Mouse (Mus musculus): ENCODE results near the gene Angptl1.

The Angptl1 gene

DNA sequence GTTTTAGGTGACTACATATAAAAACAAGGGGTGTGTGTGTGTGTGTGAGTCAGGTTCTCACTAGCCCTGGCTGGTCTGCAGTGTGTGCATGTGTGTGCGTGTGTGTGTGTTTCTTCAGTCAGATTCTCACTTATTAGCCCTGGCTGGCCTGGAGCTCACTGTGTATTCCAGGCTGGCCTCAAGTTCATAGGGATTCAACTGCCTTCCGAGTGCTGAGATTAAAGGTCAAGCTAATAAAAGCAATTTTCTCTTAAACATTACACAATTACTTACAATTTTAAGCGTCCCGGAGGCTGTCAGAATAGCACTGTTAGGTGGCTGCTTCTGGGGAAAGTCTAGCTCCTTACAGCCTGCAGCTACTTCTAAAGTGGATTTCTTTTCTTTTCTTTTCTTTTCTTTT, at the start of gene Angptl1:
Gene Angptl1, plus strand, starts transcription at position 386 of the 400 bp plus-strand sequence.
- peak; percentile 17 for DNase-seq

DNA sequence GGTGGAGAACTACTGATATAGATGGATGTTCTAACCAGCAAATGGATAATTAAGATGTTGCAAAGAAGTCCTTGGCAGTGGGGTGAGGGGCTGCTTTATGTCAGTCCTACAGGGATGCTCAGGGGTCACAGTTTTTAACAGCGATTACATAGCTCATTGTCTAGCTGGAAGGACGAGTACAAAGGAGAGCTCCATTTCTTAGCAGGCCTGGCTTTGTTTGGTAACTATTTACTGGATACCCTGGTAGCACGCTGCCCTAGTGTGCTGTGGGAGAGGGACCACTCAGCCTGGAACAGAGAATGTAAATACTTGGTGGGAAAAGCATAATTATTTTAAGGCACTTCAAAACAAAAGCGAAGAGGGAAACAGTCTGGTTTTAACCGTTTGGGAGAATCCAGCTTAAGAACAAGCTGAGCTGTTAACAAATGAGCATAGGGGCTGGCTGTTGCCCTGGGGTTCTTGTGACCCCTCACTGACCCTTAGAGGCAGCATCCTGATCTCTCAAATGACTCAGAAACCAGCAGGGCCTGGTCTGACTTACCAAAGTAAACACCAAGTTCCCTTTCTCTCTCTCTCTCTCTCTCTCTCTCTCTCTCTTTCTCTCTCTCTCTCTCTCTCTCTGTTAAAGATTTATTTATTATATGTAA, 48.4 kb upstream of the Angptl1 start:
- no peak for DNase-seq

DNA sequence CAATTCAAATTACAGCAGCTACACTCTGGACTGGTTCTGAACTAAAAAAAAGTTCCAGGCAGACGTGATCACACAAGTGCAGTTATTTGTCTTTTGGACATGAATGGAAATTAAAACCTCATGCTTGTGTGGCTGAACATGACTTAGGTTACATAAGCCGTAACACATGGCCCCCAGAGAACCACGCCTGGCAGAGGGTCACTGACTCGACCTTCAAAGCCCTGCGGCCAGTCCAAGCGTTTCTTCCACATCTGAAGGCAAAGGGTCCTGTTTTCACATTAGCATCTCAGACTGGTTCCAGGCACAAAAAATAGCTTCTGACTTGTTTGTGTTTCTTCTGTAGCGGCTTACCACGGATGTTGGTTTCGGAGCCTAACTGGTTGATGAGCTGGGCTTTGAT, 42.1 kb upstream of the Angptl1 start:
- DNase-seq, result no peak

DNA sequence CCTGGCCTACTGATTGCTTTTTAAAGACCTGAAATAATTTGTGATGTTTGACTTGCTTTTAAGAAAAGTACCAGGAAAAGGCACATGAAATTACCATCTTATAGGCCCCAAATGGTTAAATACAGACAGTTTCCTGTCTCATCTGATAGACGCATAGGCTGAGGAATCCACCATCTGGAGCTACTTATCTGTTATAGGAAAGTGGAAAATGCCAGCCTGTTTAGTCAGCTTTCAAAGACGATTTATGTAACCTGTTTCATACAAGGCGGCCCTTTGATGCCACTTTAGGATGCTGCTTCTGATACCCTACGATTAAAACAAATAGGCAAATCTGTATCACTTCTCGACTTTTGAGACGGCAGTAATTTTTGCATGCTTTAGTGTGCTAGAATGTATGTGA, 37.1 kb upstream of the Angptl1 start:
- no peak for DNase-seq

DNA sequence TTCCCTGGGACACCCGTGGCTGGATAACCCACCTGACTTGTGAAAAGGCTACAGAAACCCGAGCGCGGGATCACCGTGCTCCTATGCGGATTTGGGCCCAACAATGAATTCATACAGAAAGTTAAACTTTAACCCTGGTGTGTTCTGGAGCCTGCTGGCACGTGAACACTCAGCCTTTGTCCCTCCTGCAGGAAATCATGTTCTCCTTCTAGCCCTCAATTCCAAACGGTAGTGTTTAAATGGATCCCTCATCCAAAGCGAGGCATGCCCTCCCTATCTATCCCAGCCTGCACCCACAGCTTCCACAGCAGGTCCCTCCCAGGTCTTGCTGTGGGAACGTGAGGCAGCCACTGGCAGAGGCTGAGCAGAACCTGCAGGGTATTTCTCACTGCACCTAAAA, 30.0 kb upstream of the Angptl1 start:
- DNase-seq, result peak; percentile 58

DNA sequence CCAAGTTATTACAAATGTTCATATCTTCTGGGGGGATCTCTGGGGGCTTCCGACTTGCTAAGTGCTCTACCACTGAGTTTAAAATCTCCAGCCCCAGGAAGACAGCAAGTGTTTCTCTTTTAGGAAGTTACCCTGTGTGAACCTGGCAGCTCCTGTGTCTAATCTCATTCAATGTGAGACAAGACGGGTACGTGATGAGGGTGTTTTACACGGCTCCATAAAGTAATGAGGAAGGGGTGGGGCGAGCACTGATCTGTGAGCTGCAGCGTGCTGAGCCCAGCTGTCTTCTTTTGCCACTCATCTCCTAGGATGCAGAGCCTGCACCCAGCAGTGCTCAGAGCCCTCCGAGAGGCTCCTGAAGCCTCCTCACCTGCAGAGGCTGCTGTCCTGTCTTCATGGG, 26.4 kb upstream of the Angptl1 start:
- DNase-seq, result no peak

DNA sequence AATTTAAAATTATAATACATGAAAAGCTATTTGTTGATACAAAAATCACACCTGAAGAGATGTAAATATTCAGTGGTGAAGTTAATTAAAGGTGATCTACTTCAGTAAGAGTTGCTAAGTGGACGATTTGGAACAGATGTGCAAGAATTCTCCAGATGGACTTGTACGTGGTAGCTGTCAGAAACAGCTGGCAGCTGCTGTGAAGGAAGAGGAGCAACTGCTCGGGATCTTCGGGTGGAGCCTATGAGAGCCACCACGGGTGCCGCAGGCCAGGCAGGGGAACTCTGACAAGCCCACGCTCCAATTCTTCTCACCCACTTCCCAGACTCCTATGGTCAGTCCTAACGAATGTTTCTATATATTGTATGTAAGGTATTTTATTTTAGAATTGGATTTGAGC, 25.6 kb upstream of the Angptl1 start:
- DNase-seq, result no peak

DNA sequence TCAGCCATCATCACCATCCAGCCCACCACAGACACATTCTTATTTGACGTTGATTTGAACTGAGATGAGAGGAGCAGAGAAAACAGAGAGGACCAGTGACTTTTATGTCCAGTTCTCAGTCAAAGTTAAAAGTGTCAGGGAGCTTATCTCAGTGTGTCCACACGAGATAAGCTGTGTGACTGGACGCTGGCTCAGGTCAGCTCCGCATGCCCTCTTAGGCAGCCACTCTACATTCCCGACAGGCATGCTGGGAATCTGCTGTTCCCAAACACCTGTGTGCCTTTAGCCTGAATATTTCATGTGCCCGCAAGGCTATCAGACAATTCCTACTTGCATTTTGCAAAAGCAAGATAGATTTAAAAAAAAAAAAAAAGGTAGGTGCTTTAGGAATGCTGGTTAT, 24.9 kb upstream of the Angptl1 start:
- no peak for DNase-seq

DNA sequence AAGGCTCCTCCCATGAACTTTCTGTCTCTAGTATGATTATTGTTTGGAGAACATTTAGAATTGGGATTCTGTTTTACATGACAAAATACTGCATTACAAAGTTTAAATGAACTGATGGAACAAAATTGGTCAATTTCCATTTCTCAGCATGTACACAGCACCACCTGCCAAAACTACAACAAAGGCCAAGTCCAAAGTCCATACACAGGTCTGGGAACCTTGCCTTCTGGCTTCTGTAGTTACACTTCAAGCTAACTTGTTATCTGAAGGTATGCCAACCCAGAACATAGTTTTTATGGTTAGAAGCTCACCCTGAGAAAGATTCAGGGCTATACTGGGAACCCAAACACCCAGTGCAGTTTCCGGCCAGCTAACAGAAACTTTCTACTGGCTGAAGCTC, 19.1 kb upstream of the Angptl1 start:
- DNase-seq, result peak; percentile 18

DNA sequence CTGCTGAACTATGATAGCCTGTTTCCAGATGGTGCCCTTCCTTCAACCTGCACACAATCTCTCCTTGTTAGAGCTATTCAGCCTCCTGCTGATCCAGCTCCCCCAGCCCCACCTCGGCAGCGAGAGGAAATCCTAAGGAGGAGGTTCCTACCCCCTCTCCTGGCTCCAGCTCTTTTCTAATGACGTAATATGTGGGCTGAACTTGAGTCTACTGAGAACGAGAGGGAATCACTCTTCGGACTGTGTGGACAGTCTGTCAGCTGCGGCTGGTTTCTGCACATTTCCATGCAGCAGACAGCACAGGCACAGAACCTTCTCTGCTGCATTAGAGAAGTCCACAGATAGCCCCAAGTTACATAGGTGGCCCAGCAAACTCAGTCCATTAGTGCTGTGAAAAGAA, 333 bp downstream of the Angptl1 start:
- peak; percentile 58 for DNase-seq

DNA sequence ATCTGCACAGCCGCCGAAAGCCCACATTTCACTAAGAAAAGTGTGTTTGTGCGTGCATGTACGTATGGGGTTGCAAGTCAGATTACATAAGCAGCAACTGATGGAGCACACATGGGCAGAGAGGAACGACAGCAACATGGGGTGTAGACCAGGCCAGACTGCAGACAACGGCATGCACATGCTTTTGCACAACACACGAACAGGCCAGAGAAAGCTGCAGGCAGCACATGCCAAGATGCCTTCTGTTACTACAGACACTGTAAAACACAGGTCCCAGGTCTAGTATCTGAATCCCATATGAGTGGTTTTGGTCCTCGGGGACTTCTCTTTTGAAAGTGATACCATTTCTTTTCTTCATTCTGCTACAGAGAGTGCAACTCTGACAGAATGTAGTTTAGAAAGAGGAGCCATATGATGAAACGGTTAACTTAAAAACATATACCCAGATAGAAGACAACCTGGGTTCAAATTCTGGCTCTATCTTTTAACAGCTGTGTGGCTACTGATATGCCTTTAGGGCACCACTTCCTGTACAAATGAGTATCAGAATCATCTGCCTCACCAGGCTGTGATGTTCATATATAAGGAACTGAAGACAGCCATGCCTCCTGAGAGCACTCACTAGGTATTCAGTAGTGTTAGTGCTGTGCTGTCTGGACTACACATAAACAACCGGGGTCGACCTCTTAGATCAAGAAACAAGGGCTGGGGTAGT, 3.4 kb downstream of the Angptl1 start:
- DNase-seq, result no peak

DNA sequence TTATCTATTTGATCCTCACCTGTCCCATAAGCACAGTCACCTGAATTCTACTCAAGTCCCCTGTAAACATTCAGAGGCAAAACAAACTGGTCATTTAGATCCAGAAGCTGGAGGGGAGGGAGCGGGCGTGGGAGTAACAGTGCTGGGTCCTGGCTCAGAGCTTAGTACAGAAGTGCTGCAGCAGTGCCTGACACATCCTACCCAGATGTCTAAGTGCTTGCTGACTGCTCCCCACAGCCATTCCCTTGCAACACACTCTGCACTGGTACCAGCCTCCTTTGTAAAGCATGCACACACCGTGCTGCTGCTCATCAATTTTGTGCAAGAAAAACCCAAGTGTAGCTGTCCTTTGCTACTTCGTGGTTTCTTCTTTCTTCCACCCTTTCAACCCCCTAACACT, 8.7 kb downstream of the Angptl1 start:
- no peak for DNase-seq

DNA sequence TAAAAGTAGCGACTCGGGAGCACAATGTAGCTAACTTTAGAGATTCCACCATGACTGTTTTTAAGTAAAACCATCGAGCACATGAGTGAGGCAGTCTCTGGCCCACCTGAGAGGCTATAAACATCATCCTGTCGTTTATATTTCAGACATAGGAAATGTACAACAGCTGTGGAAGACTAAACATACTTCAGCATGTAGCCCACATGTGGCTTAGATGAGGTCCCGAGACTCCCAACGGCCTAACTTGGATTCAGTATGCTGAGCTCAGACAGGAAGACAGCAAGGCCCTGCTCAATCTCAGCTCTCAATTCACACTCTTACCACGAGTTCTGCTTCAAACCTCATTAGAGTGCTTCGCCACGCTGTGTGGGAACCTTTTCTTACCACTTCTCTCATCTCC, 14.0 kb downstream of the Angptl1 start:
- no peak for DNase-seq

DNA sequence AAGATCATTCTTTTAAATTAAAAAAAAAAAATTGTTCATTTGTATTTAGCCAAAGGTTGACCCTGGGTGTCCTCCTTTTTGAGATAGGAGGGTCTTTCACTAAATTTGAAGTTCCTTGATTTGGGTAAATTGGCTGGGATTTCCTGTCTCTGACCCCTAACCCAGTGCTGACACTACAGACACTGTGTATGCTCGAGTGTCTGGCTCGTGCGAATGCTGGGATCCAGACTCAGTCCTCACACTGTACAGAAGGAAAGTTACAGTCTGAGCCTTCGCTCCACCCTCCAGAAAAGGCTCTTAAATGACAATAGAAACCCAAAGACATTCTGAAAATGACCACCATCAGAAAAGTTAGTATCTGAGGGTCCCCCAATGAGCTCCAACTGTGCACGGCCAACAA, 14.5 kb downstream of the Angptl1 start:
- no peak for DNase-seq

DNA sequence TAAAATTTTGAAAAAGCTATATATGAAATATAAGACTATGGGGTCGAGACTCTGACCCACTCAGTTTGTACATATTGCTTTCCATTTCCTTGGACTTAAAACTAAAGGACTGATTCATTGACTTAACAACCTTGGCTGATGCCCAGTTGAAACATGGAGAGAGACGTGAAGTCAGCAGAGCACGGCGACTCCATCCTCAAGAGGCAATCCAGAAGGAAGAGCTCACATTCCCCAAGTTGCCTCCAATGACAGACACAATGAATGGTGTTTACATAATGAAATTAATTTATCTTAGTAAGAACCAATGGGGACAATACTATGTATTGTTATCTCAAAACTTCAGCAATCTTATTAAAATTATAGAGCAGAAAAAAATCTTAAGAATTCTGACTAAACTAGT, 16.2 kb downstream of the Angptl1 start:
- DNase-seq, result no peak

DNA sequence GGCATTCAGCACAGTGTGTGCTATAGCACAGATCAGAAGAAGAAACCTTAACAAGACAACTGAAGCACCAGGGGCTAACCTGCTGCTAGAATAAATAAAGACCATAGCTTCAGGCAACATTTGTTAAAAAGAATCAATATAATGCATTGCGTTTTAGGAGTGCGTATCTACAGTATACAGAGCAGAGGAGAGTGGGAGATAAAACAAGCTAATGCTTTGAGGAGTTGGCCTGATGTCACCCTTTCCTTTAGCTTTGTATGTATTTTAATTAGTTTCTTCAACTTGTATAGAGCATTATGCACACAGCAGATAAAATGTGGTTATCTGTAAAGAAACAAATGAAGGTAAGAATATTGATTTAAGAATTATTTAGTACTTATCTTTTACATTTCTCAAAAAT, 18.3 kb downstream of the Angptl1 start:
- no peak for DNase-seq

DNA sequence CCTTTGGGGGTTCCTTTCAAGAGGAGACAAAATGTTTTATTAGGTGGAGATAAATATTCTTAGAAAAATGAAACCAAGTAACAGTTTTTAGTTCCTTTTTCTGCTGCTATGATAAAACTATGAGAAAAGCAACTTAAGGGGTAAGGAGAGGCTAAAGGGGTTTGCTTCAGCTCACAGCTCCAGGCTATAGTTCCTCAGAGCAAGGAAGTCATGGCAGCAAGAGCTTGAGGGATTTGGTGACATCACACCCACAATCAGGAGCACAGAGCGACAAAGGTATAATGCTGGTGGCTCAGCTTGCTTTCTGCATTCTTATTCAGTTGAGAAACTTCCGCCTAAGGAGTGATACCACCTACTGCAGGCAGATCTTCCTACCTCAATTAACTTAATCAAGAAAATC, 20.8 kb downstream of the Angptl1 start:
- DNase-seq, result no peak

DNA sequence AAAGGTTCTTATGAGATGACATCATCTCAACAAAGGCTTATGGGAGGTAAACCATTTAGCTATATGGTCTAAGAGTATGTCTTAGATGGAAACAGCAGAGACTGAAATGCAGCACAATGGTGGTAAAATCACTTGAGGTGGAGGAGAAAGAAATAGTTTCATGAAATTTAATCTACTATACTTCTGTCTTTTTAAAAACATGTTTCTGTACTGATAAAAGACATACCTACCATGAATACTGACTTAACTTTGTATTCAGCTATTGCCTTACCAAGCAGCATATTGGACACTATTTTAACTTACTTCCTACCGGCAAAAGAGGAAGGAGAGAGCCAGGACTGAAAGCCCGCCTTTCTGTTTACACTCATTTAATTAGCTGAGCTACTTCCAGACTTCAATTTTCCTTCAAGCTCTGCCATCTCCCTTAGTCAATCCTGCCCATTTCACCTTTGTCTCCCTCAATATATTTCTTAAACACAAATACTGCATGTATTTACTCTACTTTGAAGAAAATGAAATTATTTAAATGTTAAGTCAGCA, 21.4 kb downstream of the Angptl1 start:
- DNase-seq, result no peak

DNA sequence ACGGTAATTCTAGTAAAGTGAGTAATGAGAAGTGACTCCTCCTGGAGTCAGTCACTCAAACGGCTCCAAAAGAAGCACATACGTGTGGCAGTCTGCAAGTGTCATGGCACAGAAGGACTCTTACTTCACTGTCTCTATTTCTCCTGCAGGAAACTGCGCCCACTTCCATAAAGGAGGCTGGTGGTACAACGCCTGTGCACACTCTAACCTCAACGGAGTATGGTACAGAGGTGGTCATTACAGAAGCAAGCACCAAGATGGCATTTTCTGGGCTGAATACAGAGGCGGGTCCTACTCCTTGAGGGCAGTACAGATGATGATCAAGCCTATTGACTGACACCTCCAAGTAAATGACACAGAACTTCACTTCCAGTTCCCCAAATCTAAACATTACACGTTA, 21.9 kb downstream of the Angptl1 start:
- no peak for DNase-seq

DNA sequence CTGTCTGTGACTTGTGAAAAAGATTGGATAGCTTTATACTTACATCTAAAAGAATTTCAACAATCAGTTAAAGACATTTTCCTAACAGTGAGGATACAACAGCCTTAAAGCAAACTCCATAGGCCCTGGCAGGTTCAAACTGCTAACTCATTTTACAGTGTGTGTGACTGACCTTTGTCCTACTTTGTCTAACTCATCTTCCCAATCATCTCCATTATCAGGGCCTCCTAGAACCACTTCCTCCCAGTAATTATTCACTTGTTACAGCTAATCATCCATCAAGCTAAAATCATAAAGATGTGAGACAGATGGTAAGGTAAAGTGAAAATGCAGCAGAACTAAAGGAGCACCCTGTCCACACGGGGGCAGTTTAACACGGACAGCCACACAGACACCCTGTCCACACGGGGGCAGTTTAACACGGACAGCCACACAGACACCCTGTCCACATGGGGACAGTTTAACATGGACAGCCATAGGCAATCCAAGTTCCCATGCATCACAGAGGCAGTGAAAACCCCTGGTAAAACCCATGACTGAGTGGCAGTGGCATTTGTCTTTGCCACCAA, 23.2 kb downstream of the Angptl1 start:
- no peak for DNase-seq

DNA sequence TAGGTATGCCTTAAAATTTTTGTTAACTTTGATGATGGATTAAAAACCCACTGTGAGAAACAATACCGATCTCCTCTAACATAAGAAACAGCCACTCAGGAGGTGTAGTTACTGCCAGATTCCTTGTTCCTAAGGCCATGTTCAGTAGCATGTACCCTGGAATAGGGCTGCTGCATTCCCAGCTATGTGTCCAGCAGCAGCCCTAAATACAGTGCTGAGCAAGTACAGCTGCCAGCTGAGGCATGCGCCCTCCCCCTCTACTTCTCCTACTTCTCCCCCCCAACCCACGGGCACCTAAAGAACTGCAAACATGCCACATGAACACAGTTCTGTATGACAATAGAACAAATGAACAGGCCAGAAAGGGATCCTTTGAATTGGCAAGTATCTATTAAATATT, 25.4 kb downstream of the Angptl1 start:
- DNase-seq, result no peak

DNA sequence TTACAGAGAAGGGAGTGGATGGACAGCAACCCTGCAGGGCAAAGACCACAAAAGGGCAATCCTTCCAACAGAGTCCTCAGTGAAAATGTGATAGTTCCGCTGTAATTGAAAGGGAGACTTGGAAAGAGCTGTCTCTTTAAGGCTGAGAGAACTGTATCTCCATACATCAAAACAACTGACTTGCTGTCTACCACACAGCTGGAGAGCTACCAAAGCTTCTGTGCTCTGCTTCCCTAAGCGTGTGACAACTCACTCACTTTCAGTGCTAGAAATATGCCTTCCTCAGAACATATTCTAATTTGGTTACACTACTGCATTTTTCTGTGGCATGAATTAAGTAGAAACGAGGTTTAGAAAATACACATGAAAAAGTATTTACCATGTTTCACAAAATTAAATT, 25.9 kb downstream of the Angptl1 start:
- DNase-seq, result no peak

DNA sequence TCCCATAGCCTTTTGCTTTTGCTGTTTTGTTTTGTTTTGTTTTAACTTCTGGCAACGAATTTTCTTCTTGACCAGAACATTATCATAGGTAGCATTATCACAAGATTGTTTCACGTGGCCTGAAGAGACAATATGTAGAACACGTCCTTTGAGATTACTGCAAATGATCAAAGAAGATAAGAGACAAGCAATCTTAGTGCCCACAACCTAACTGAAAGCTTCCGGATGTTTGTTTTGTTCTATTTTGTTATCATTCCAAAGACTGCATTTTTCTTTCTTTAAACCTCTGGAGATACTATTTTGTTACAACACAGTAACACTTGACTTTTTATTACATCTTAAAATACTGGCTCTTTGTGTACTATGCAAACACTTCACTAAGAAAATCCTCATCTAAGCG, 31.7 kb downstream of the Angptl1 start:
- no peak for DNase-seq

DNA sequence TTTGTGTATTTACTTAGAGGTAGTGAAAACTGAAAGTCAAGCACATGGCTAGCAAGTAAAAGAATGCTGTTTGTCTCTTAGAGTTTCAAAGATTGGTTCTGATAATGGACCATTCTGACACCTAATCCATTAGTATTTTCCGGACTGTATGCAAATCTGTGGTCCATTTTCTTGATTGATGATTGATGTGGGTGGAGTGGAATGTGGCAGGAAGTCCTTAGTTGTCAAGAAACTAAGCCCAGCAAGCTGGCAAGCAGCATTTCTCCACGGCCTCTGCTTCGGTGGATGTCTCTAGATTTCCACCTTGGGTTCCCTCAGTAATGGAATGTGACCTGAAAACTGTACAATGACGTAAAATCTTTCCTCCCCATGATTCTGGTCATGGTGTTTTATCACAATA, 32.3 kb downstream of the Angptl1 start:
- no peak for DNase-seq

Measured in kidney, postnatal 14 days (tissue).